Mouse (Mus musculus): ENCODE measurements at regions not wholly inside any gene's neighbourhood (a gene's known extent, or its start where the extent isn't known, plus 50 kb on each side); places are given as distances from the start of the nearest gene placed in this dataset.

DNA sequence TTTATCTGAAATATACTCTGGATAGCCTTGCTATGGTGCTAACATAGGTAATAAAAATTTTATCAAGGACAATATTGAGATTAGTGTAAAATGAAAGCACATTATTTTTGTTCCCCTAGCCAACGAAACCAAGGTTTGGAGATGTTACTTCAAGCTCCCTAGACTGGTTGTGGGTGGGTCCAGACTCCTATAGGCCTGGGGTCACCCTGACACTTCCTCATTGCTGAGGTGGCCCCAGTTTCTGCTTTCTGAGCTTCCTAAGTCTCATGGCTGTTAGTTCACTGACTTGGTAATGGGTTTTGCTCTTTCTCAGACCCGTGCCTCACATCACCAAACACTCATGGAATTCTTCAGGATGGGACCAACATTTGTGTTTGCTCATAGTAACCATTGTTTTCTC is 49.9 kb upstream of the Dkk2 start:
- Histone ChIP-seq H3K4me2 (ENCODE audit: low read depth, low read length) (no peak overlapping the region), H3K27me3 (ENCODE audit: control insufficient read depth, insufficient read depth, low read depth, low read length) (no peaks in the 10 kb centered on the region), H3K4me1 (ENCODE audit: control insufficient read depth, low read depth, low read length) (no peaks in the 10 kb centered on the region), H3K27ac (ENCODE audit: low read length) (no peak overlapping the region), H3K9ac (ENCODE audit: low read depth, low read length) (no peak overlapping the region), H3K36me3 (ENCODE audit: control insufficient read depth, insufficient read depth) (no peaks in the 10 kb centered on the region), H3K9me3 (replicated peaks; ENCODE audit: control insufficient read depth, low read length) (no peaks in the 10 kb centered on the region), H3K4me3 (ENCODE audit: low read depth, low read length) (no peak overlapping the region)
- WGBS (ENCODE audit: insufficient replicate concordance) = 24% methylated on average over 2 of the region's 2 CpGs
- ATAC-seq (ENCODE audit: low read depth) = no peak
